Mouse (Mus musculus) neutrophil, adult 59 days (primary cell): ENCODE measurements around the gene Fam196b. TPM values are rescaled to one million over a fixed set of nuclear protein-coding genes. Genes with fewer than 3 reads are reported as not detected.

Experiments used
- total RNA-seq, 2 experiments: library from RNA; stranded (reverse); gene quantifications; 1 replicate in 1 of 2; 2 replicates in 1 of 2; pipeline ENCODE4 v1.2.4; 2023

Gene Fam196b
- under 1 TPM in 1 of 2 experiments, not detected in 1; 0.09 TPM for total RNA-seq

GRCm38 (mm10) chr11:34314534-34315379 lies at the start of gene Fam196b:
Gene Fam196b, plus strand, starts transcription at chr11:34314822.

Other genes starting within 250 kb of the Fam196b start
- gene 4930469K13Rik, start 216.3 kb upstream of the Fam196b start, total RNA-seq, result not detected
- gene Foxi1, start 106.7 kb upstream of the Fam196b start, total RNA-seq, result not detected